In the genomic region with DNA sequence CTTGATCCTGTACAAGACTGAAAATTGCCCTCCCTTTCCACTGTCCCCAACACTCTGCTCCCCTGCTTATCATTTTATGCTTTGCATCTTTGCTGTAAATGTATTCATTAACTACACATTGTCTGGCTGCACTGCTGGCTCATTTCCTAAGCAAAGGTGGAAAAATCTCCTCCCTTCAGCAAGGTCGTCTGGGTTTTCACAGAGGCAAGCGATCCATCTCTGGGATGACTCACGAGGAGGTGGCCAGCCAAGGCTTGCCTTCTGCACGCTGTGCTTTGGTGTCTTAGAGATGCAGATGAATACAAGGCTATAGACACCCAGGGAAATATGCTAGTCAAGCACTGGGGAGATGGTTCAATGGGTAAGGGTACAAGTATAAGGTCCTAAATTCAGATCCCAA, we compare ENCODE assay signal across 23 mouse cellular contexts.
DNase-seq lines count a peak whose midpoint lies in the region; ATAC-seq and TF ChIP-seq lines count a peak whose summit lies in the region.
"Had no signal": no experiment of that assay in that cellular context is flagged by ENCODE, and none has a peak within 500 bp of the region (broad histone marks: within the 10 kb centered on the region; RNA-seq: fewer than 3 reads in every experiment).

No protein-coding gene starts in this region.

- no peak overlapping the region for H3K9ac ChIP-seq in hindbrain, postnatal 0 days (replicated peaks; ENCODE audit: low read length)
- H3K9ac ChIP-seq: embryonic facial prominence, embryonic 15.5 days; forebrain, embryonic 15.5 days; heart, embryonic 13.5 days; liver, embryonic 15.5 days; lung, embryonic 15.5 days; midbrain, embryonic 15.5 days; neural tube, embryonic 12.5 days; stomach, embryonic 15.5 days had no signal

- H3K4me3 ChIP-seq in kidney, adult 2 months (ENCODE audit: insufficient read depth, low read depth, low read length): no peak overlapping the region
- H3K4me3 ChIP-seq in hindbrain, postnatal 0 days (ENCODE audit: low read length): no peak overlapping the region
- H3K4me3 ChIP-seq: embryonic facial prominence, embryonic 15.5 days; forebrain, embryonic 15.5 days; heart, adult 2 months; heart, embryonic 13.5 days; limb, embryonic 10.5 days; liver, embryonic 15.5 days; lung, embryonic 15.5 days; midbrain, embryonic 15.5 days; neural tube, embryonic 12.5 days; stomach, embryonic 15.5 days had no signal

- 54% methylated on average over 4 of the region's 4 CpGs for WGBS in kidney, adult 2 months
- 72% methylated on average over 4 of the region's 4 CpGs for WGBS in hindbrain, postnatal 0 days

- peak; percentile 37 to 71 for DNase-seq in adrenal gland, adult (ENCODE audit: inconsistent age in 2 of 2, low spot score in 1 of 2)
- no peak for DNase-seq in adrenal gland, postnatal 4 days (ENCODE audit: low spot score in 2 of 2)
- DNase-seq in kidney, adult 2 months: peak; percentile 5
- DNase-seq in kidney, postnatal 4 days: no peak
- DNase-seq in adrenal gland, postnatal 36 days: peak; percentile 42 to 43
- DNase-seq in hindbrain, postnatal 0 days (ENCODE audit: low spot score): no peak
- DNase-seq in ovary, postnatal 36 days (ENCODE audit: low spot score): no peak
- DNase-seq: gastrocnemius, postnatal 14 days; heart, adult 2 months; heart, postnatal 14 days; kidney, adult 11 months; liver; lung, postnatal 36 days; thymus, postnatal 25 days had no signal

- no peak overlapping the region for H3K27ac ChIP-seq in kidney, adult 2 months (ENCODE audit: insufficient read depth, low read depth, low read length)
- no peak overlapping the region for H3K27ac ChIP-seq in hindbrain, postnatal 0 days
- H3K27ac ChIP-seq: embryonic facial prominence, embryonic 15.5 days; forebrain, embryonic 15.5 days; heart, adult 2 months; heart, embryonic 13.5 days; limb, embryonic 10.5 days; liver, embryonic 15.5 days; lung, embryonic 15.5 days; midbrain, embryonic 15.5 days; neural tube, embryonic 12.5 days; stomach, embryonic 15.5 days had no signal

- H3K4me1 ChIP-seq in kidney, adult 2 months (ENCODE audit: control insufficient read depth, insufficient read depth, low read length): no peaks in the 10 kb centered on the region
- no peaks in the 10 kb centered on the region for H3K4me1 ChIP-seq in hindbrain, postnatal 0 days (ENCODE audit: insufficient read depth, low read length)
- H3K4me1 ChIP-seq: embryonic facial prominence, embryonic 15.5 days; heart, embryonic 13.5 days; limb, embryonic 10.5 days; liver, embryonic 15.5 days; lung, embryonic 15.5 days; neural tube, embryonic 12.5 days; stomach, embryonic 15.5 days had no signal

- no peaks in the 10 kb centered on the region; the same call in 1 of the 2 replicates for H3K27me3 ChIP-seq in kidney, adult 2 months (replicated peaks; ENCODE audit: control insufficient read depth, insufficient read depth, low read length)
- H3K27me3 ChIP-seq in hindbrain, postnatal 0 days (ENCODE audit: insufficient read depth, low read length): no peaks in the 10 kb centered on the region
- H3K27me3 ChIP-seq: embryonic facial prominence, embryonic 15.5 days; forebrain, embryonic 15.5 days; heart, embryonic 13.5 days; liver, embryonic 15.5 days; lung, embryonic 15.5 days; midbrain, embryonic 15.5 days; neural tube, embryonic 12.5 days; stomach, embryonic 15.5 days had no signal

- no peak for TF ChIP-seq POLR2A in kidney, adult 2 months (IDR thresholded peaks at IDR 0.05; ENCODE audit: low read depth, low read length)

- TF ChIP-seq CTCF in kidney, adult 2 months (conservative IDR thresholded peaks at IDR 0.05; ENCODE audit: insufficient read depth, insufficient read length, low read depth, low read length): no peak
- TF ChIP-seq CTCF in hindbrain, postnatal 0 days (IDR thresholded peaks at IDR 0.05; ENCODE audit: low read depth): no peak

- no peak for ATAC-seq in hindbrain, postnatal 0 days
- ATAC-seq: forebrain, embryonic 15.5 days; midbrain, embryonic 15.5 days had no signal

- H3K36me3 ChIP-seq in kidney, adult 2 months (ENCODE audit: control insufficient read depth, insufficient read depth, low read length): no peaks in the 10 kb centered on the region
- H3K36me3 ChIP-seq in hindbrain, postnatal 0 days (ENCODE audit: insufficient read depth, low read length): no peaks in the 10 kb centered on the region
- H3K36me3 ChIP-seq: embryonic facial prominence, embryonic 15.5 days; forebrain, embryonic 15.5 days; heart, embryonic 13.5 days; limb, embryonic 10.5 days; liver, embryonic 15.5 days; lung, embryonic 15.5 days; midbrain, embryonic 15.5 days; neural tube, embryonic 12.5 days; stomach, embryonic 15.5 days had no signal

- no peak overlapping the region for H3K4me2 ChIP-seq in hindbrain, postnatal 0 days (ENCODE audit: low read depth, low read length)
- H3K4me2 ChIP-seq: embryonic facial prominence, embryonic 15.5 days; forebrain, embryonic 15.5 days; heart, embryonic 13.5 days; liver, embryonic 15.5 days; lung, embryonic 15.5 days; midbrain, embryonic 15.5 days; neural tube, embryonic 12.5 days; stomach, embryonic 15.5 days had no signal

- no peaks in the 10 kb centered on the region for H3K9me3 ChIP-seq in hindbrain, postnatal 0 days (ENCODE audit: low read length)
- H3K9me3 ChIP-seq: embryonic facial prominence, embryonic 15.5 days; forebrain, embryonic 15.5 days; heart, embryonic 13.5 days; limb, embryonic 10.5 days; liver, embryonic 15.5 days; lung, embryonic 15.5 days; midbrain, embryonic 15.5 days; neural tube, embryonic 12.5 days; stomach, embryonic 15.5 days had no signal

Comparison
In these comparisons a context has a peak if more than half of its experiments do, and no peak if none do; other contexts are left out.
1. DNase-seq: peak in adrenal gland, adult (2 of 2), kidney, adult 2 months (single experiment) and adrenal gland, postnatal 36 days (2 of 2); none in adrenal gland, postnatal 4 days (0 of 2), kidney, postnatal 4 days (0 of 2), hindbrain, postnatal 0 days (single experiment) and ovary, postnatal 36 days (single experiment).